Mouse (Mus musculus) stomach, postnatal 0 days (tissue): ENCODE data around the gene Rsph10b. TPM values are rescaled to one million over a fixed set of nuclear protein-coding genes. Genes with fewer than 3 reads are reported as not detected.

Source experiments
- ATAC-seq: fragments of 200-750 bp; cut with Nextera tagmentation; 2 replicates; pipeline ENCODE4 v1.8.0; 2017; ENCODE audit not compliant: low FRiP score, low TSS enrichment
- DNase-seq: peaks from one replicate; pipeline ENCODE4 v3.0.0-alpha.2; 2016; ENCODE audit warnings: low spot score
- H3K27ac ChIP-seq: fragments of 300-500 bp; sonication (generic); replicated peaks from 2 replicates; pipeline ENCODE4 v1.5.1; 2014; ENCODE audit warnings: mild to moderate bottlenecking, control low read depth
- H3K27me3 ChIP-seq: fragments of 300-500 bp; sonication (generic); 2 replicates; pipeline ENCODE4 v1.6.1; 2014; ENCODE audit warnings: low read length; ENCODE audit not compliant: control insufficient read depth, insufficient read depth
- H3K36me3 ChIP-seq: fragments of 300-500 bp; sonication (generic); 2 replicates; pipeline ENCODE4 v1.6.1; 2014; ENCODE audit warnings: low read length, mixed read lengths; ENCODE audit not compliant: control insufficient read depth, insufficient read depth
- H3K4me1 ChIP-seq: fragments of 300-500 bp; sonication (generic); replicated peaks from 2 replicates; pipeline ENCODE4 v1.6.1; 2014; ENCODE audit warnings: antibody characterized with exemption; ENCODE audit not compliant: control insufficient read depth, insufficient read depth
- H3K4me2 ChIP-seq: fragments of 300-500 bp; sonication (generic); replicated peaks from 2 replicates; pipeline ENCODE4 v1.6.1; 2014; ENCODE audit warnings: low read depth, mild to moderate bottlenecking, control low read depth, moderate library complexity
- H3K4me3 ChIP-seq: fragments of 300-500 bp; sonication (generic); 2 replicates; pipeline ENCODE4 v1.5.1; 2014; ENCODE audit warnings: low read depth, low read length, control low read depth
- H3K9ac ChIP-seq: fragments of 300-500 bp; sonication (generic); 2 replicates; pipeline ENCODE4 v1.6.1; 2014; ENCODE audit warnings: mild to moderate bottlenecking, low read length, control low read depth, mixed read lengths
- H3K9me3 ChIP-seq: fragments of 300-500 bp; sonication (generic); 2 replicates; pipeline ENCODE4 v1.6.1; 2016; ENCODE audit warnings: low read length; ENCODE audit not compliant: control insufficient read depth
- CTCF ChIP-seq: IDR thresholded peaks from 2 replicates; pipeline ENCODE4 v1.5.1; 2016; ENCODE audit warnings: antibody characterized with exemption, low read depth, mild to moderate bottlenecking, moderate library complexity
- EP300 ChIP-seq: optimal IDR thresholded peaks from 2 replicates; pipeline ENCODE3; 2016; ENCODE audit warnings: antibody characterized with exemption
- WGBS: fragments of 180-500 bp; shearing (Covaris S2); extraction: QIAGEN DNeasy Blood & Tissue Kit; methylation state at CpG from one replicate; pipeline ENCODE4 v1.1.7; 2014; 5-methylcytosine and 5-hydroxymethylcytosine counted together
- polyA plus RNA-seq: library from polyadenylated mRNA; unstranded; fragments of >200 nt; fragmentation: Nextera tagmentation; extraction: Ambion mirVana; gene quantifications from 2 replicates; pipeline ENCODE4 v1.2.1, GENCODE M21; 2015

Rsph10b gene
- polyA plus RNA-seq, 1 experiment from 2014 or later, result 0.19 TPM

DNA sequence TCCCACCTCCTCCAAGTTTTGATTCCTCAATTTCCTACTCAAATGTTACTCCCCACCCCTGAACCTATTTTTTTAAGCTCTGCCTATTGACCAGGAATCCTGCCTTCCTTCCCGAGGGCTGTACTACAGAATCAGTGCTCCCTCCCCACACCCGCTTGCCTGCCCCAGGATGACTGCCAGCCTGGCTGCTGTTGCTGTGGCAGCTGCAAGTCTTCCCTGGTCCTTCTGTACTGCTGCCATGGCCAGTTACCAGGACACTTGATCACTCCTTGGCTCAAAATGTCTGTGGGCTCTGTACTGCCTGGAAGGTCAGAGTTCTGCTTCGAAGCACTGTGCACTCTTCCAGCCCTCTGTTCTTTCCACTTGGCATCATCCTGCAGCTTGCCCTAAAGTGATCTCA, 30.7 kb upstream of the Rsph10b start:
- Histone ChIP-seq H3K4me2 (no peak overlapping the region), H3K4me1 (no peaks in the 10 kb centered on the region), H3K27ac (no peak overlapping the region), H3K9ac (no peak overlapping the region), H3K27me3 (no peaks in the 10 kb centered on the region), H3K4me3 (no peak overlapping the region), H3K36me3 (peaks cover 35% of the 10 kb centered on the region), H3K9me3 (no peaks in the 10 kb centered on the region)
- TF ChIP-seq CTCF, result no peak
- TF ChIP-seq EP300, result no peak
- no peak for DNase-seq
- ATAC-seq, result 0 out of 2 replicates have a peak, but pooled peaks have one; percentile 21
- 71% methylated on average over 3 of the region's 3 CpGs for WGBS

DNA sequence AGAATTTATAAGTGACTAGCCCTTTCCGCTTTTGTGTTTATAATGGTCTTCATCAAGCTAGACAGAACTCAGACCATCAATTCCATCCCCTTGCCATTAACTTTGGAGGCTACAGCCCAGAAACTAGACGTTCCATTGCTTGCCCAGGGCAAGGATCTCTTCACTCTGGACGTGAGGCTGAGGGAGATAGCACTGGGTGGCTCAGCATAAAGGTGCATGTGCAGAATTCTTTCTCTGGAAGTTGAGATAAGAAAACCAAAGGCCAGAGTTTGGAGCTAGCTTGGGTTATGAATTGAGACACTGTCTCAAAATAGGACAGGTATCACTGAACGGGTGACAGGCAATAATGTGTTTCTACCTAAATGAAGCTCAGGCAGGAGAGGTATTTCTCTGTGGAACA, 29.0 kb upstream of the Rsph10b start:
- no peaks in the 10 kb centered on the region for H3K27me3 ChIP-seq
- no peak overlapping the region for H3K4me2 ChIP-seq
- no peak overlapping the region for H3K9ac ChIP-seq
- H3K4me1 ChIP-seq, result no peaks in the 10 kb centered on the region
- no peak overlapping the region for H3K27ac ChIP-seq
- ATAC-seq (no peak), DNase-seq (no peak)
- no peak overlapping the region for H3K4me3 ChIP-seq
- peaks cover 24% of the 10 kb centered on the region for H3K36me3 ChIP-seq
- TF ChIP-seq EP300 (no peak), CTCF (no peak)
- WGBS, result 83% methylated on average over 4 of the region's 4 CpGs
- no peaks in the 10 kb centered on the region for H3K9me3 ChIP-seq

DNA sequence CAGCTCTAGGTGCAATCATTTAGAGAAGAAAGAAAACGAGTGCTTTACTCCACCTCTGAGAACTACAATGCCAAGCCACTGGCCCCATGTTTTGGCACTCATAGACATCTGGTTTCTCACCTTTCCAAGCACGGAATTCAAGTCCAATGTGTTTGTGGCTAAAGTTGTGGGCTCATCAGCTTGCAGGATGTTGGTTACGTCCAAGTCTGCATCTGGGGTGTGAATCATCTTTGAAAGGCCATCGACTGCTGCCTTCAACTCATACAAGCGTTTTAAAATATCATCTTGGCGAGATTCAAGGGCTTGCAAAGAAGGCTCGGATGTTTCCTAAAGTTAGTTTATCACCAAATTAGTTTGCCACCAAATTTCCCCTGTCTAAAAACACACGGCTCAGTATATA, 26.4 kb upstream of the Rsph10b start:
- H3K27me3 ChIP-seq, result no peaks in the 10 kb centered on the region
- WGBS, result 82% methylated on average over 8 of the region's 8 CpGs
- no peaks in the 10 kb centered on the region for H3K9me3 ChIP-seq
- DNase-seq (no peak), ATAC-seq (no peak)
- H3K9ac ChIP-seq, result no peak overlapping the region
- TF ChIP-seq EP300, result no peak
- no peak for TF ChIP-seq CTCF
- peaks cover 18% of the 10 kb centered on the region; the same call in 1 of the 2 replicates for H3K36me3 ChIP-seq
- no peak overlapping the region for H3K27ac ChIP-seq
- H3K4me1 ChIP-seq, result 0 out of 2 replicates have a peak, but pooled peaks cover 2% of the 10 kb centered on the region
- H3K4me3 ChIP-seq, result no peak overlapping the region
- H3K4me2 ChIP-seq, result no peak overlapping the region

DNA sequence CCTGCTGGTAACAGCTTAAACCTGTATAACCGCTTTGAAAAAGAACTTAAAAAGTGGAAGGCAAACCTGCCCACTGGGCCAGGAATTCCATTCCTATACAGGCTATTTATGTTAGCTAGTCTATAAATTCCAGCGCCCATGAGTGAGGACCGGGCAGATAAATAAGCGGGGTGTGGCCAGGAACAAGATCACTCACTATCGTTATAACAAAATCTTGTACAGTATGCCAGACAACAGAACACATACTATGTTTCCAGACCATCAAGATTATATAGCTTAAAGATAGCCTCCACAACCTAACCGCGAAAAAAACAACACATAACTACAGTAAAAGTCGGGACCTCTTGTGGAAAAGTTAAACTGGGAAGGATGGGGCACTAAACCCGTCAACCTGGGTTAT, 23.9 kb upstream of the Rsph10b start:
- Histone ChIP-seq H3K27me3 (no peaks in the 10 kb centered on the region), H3K9ac (peak overlapping the region; percentile 75), H3K9me3 (no peaks in the 10 kb centered on the region), H3K4me2 (peak overlapping the region; percentile 81), H3K4me1 (0 out of 2 replicates have a peak, but pooled peaks cover 2% of the 10 kb centered on the region), H3K4me3 (peak overlapping the region; percentile 69), H3K36me3 (peaks cover 7% of the 10 kb centered on the region; the same call in 1 of the 2 replicates), H3K27ac (peak overlapping the region; percentile 86)
- ATAC-seq, result no peak
- DNase-seq, result no peak
- under 1% methylated on average over 9 of the region's 9 CpGs for WGBS
- TF ChIP-seq CTCF, result no peak
- TF ChIP-seq EP300, result no peak

DNA sequence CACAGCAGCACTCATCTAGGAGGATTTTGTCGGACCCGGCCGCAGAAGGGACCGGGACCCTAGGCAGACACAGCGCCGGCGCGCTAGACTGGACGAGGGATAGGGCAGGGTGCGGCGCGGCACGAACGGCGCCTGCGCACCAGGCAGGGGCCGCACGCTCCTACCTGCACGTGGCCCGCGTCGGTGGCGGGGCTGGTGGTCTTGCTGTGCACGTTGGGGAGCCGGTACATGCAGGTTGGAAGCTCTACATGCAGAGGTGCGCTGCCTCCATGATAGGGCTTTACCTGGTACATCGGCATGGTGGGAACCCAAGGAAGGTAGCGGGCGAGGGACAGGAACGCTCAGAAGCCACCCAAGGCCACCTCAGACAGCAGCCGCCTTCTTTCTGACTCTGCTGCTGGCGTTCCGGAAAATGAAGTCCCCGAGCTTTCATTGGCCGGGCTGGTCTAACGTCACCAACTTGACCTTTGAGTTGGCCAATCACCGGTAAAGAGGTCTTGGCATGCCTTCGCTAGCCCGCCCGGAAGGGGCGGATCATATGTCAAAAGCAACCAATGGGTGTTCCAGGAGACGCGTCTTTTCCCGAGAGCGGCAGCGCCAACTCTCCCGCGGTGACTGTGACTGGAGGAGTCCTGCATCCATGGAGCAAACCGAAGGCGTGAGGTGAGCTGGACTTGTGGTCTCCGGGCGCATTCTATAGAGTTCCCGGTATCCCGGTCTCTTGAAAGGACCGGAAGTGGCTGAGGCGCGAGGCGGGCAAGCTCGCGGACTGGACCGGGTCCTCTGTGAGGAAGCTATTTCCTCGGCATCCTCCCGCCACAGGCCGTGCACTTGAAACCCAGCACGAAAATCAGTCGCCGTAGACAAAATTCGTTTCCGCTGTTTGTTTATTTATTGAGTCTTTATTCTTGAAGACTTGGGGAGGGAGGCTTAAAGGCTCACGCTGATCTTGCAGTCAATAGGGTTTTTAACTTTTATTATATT, 23.1 kb upstream of the Rsph10b start, which contains the start of the genes Aimp2 and Pms2:
Gene Aimp2 (minus strand): TSS at position 431 of the 984 bp plus-strand sequence.
Gene Pms2 (plus strand): TSS at position 548 of the 984 bp plus-strand sequence.
- peak within 1 kb of the TSS; percentile 86 for H3K27ac ChIP-seq
- H3K4me2 ChIP-seq, result peak within 1 kb of the TSS; percentile 81
- 0 out of 2 replicates have a peak, but pooled peaks cover 2% of the 10 kb centered on the region for H3K4me1 ChIP-seq
- TF ChIP-seq EP300, result no peak
- H3K9me3 ChIP-seq, result no peaks in the 10 kb centered on the region
- WGBS, result under 1% methylated on average over 70 of the region's 70 CpGs
- DNase-seq, result peak; percentile 97
- peaks cover 4% of the 10 kb centered on the region; the same call in 1 of the 2 replicates for H3K36me3 ChIP-seq
- H3K4me3 ChIP-seq, result peak within 1 kb of the TSS; percentile 69
- H3K9ac ChIP-seq, result peak within 1 kb of the TSS; percentile 75
- no peaks in the 10 kb centered on the region for H3K27me3 ChIP-seq
- ATAC-seq, result peak; percentile 99

DNA sequence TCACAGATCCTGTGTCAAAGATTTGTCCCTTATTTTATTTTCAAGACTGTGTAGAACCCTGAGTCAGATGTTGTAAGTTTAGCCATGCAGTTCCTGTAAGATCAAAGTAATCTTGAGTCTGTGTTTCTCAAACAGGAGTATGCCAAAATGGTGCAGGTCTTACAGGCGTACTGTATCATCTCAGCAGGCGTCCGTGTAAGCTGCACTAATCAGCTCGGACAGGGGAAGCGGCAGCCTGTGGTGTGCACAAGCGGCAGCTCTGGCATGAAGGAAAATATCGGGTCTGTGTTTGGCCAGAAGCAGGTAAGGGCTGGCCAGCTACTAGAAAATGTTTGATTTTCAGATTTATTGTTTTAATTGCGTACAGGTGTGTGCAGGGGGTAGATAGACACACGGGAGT, 16.6 kb upstream of the Rsph10b start:
- Histone ChIP-seq H3K4me2 (no peak overlapping the region), H3K9me3 (no peaks in the 10 kb centered on the region), H3K9ac (no peak overlapping the region), H3K4me1 (no peaks in the 10 kb centered on the region), H3K27me3 (no peaks in the 10 kb centered on the region), H3K36me3 (peaks cover 11% of the 10 kb centered on the region; the same call in 1 of the 2 replicates), H3K4me3 (no peak overlapping the region), H3K27ac (no peak overlapping the region)
- 90% methylated on average over 9 of the region's 9 CpGs for WGBS
- no peak for DNase-seq
- no peak for TF ChIP-seq EP300
- no peak for ATAC-seq
